Mouse (Mus musculus) adrenal gland, postnatal 36 days (tissue): ENCODE data around the gene Baz1a. TPM values are rescaled to one million over a fixed set of nuclear protein-coding genes. Genes with fewer than 3 reads are reported as not detected.
A peak's percentile ranks its signal among the peaks of the same experiment; 100 is the strongest.
"Not testable (repeated sequence)": the region's sequence is repeated elsewhere in the genome, so short reads cannot be mapped to it uniquely, and the experiment has no call there.

Source experiments
- DNase-seq, 2 experiments: peaks; one replicate each; pipeline ENCODE4 v3.0.0; 2021; ENCODE audit warnings: mixed read lengths in 1 of 2
- total RNA-seq, 2 experiments: library from RNA; stranded (reverse); gene quantifications; 2 replicates each; pipeline ENCODE4 v1.2.3; 2021

Gene Baz1a
- total RNA-seq, 2 experiments from 2014 or later: 19.7 to 35.8 TPM

- no peak for DNase-seq
These were observed 33.2 kb downstream of the Baz1a start for GRCm38 (mm10) chr12:54980939-54981338.

GRCm38 (mm10) chr12:54980532-54980931 lies 33.6 kb downstream of the Baz1a start:
- no peak for DNase-seq

- no peak for DNase-seq
These were observed 45.1 kb downstream of the Baz1a start for GRCm38 (mm10) chr12:54969033-54969432.

GRCm38 (mm10) chr12:54965532-54966160 lies 48.5 kb downstream of the Baz1a start:
- DNase-seq: no peak

- DNase-seq: peak; percentile 29 to 30
These were observed 54.6 kb downstream of the Baz1a start for GRCm38 (mm10) chr12:54959569-54959968.

- DNase-seq: no peak
These were observed 57.2 kb downstream of the Baz1a start for GRCm38 (mm10) chr12:54956974-54957373.

- no peak for DNase-seq
These were observed 57.7 kb downstream of the Baz1a start for GRCm38 (mm10) chr12:54956457-54956856.

GRCm38 (mm10) chr12:54946116-54946515 lies 68.0 kb downstream of the Baz1a start:
- DNase-seq: no peak

- not testable (repeated sequence) for DNase-seq
These were observed 71.5 kb downstream of the Baz1a start for GRCm38 (mm10) chr12:54942586-54943157.

GRCm38 (mm10) chr12:54937581-54938343 lies 76.4 kb downstream of the Baz1a start:
- not testable (repeated sequence) for DNase-seq

GRCm38 (mm10) chr12:54910387-54910786 lies 103.8 kb downstream of the Baz1a start:
- no peak for DNase-seq

GRCm38 (mm10) chr12:54892559-54892958 lies 121.6 kb downstream of the Baz1a start:
- not testable (repeated sequence) for DNase-seq

- DNase-seq: no peak
These were observed 123.7 kb downstream of the Baz1a start for GRCm38 (mm10) chr12:54890426-54890825.

- no peak for DNase-seq
These were observed 126.5 kb downstream of the Baz1a start for GRCm38 (mm10) chr12:54887580-54888127.

GRCm38 (mm10) chr12:54879630-54880029 lies 134.5 kb downstream of the Baz1a start:
- DNase-seq: peak; percentile 56 to 59

- DNase-seq: no peak
These were observed 134.9 kb downstream of the Baz1a start for GRCm38 (mm10) chr12:54879211-54879610.

GRCm38 (mm10) chr12:54877875-54878274 lies 136.3 kb downstream of the Baz1a start:
- no peak for DNase-seq

GRCm38 (mm10) chr12:54876879-54877278 lies 137.3 kb downstream of the Baz1a start:
- no peak for DNase-seq

- peak in 1 of 2 experiments; percentile 6 for DNase-seq
These were observed 139.4 kb downstream of the Baz1a start for GRCm38 (mm10) chr12:54874711-54875110.

- peak; percentile 87 to 92 for DNase-seq
These were observed 151.3 kb downstream of the Baz1a start, which contains the start of gene Cfl2 for GRCm38 (mm10) chr12:54862606-54863535. Gene Cfl2 (minus strand): TSS chr12:54862877.

- DNase-seq: peak; percentile 41 to 44
These were observed 152.1 kb downstream of the Baz1a start for GRCm38 (mm10) chr12:54861991-54862605.
